Mouse (Mus musculus) E14TG2a.4 (cell line): ENCODE data around the gene Ripk3.

Experiments used
- CTCF ChIP-seq: conservative IDR thresholded peaks from 2 replicates; pipeline ENCODE4 v1.5.1; 2014; ENCODE audit warnings: low read length
- POU5F1 ChIP-seq: IDR thresholded peaks from 2 replicates; pipeline ENCODE4 v1.6.1; 2014; ENCODE audit warnings: low read length, borderline replicate concordance

DNA sequence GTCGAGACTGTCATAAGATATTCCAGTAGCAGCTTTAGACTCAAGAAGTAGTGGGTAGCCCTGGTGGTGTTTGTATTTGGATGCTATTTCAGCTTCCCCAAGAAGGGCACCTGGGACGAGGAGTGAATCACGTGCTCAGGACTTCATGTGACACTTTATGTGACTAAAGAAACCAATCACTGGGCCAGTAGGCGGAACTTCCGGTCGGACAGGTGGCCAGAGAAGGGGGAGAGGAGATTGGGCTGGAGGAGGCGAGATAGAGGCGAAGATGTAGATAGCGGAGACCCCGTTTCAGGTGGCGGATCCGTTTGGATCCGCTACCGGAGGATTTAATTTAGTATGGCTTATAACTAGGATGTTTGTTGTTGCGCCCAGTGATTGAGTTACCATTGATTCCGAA lies 26.2 kb upstream of the Ripk3 start:
- no peak for TF ChIP-seq CTCF
- TF ChIP-seq POU5F1, result no peak
